Mouse (Mus musculus): ENCODE data around the gene Nat14. TPM values are rescaled to one million over a fixed set of nuclear protein-coding genes. Genes with fewer than 3 reads are reported as not detected.
"Not testable (repeated sequence)": the region's sequence is repeated elsewhere in the genome, so short reads cannot be mapped to it uniquely, and the experiment has no call there.

Nat14 gene
- 4.4 and 5.1 TPM in 2 replicates for polyA plus RNA-seq (2014; fragmentation: Nextera tagmentation; extraction: Ambion mirVana)

DNA sequence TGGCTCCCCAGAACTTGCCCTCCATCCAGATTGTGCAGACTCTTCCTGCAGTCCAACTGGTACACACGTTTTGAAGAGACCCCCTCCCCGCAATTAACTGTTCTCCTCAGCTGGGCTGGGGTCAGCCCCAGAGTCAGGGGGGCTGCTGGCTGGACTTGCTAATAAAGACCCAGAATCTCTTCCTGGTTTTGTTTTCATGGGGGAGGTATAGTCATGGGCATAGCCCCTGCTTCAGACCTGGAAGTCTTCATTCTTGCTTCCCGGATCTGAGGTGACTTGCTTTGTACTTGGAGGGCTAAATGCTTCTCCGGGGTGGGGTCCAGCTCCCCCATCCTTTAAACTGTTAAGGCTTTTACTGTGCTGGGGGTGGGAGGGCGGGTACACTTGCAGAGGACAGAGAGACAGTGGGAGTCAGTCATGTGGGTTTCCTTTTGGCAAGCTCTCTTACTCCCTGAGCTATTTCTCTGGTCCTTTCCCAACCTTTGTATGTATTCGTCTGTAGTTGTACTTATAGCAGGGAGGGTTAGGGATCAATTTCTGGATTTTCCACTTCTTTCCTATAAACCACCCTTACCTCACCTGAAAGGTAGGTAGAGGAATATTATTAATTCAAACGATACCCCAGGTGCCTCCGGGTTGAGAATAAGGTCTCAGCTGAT lies at the start of gene Nat14:
Gene Nat14, plus strand, starts transcription at position 205 of the 659 bp plus-strand sequence.
- peaks cover 40 to 54% of the 10 kb centered on the region in 2 experiments for H3K4me1 ChIP-seq (ENCODE audit: control insufficient read depth in 2 of 2, insufficient read depth in 2 of 2, low read length in 2 of 2)

DNA sequence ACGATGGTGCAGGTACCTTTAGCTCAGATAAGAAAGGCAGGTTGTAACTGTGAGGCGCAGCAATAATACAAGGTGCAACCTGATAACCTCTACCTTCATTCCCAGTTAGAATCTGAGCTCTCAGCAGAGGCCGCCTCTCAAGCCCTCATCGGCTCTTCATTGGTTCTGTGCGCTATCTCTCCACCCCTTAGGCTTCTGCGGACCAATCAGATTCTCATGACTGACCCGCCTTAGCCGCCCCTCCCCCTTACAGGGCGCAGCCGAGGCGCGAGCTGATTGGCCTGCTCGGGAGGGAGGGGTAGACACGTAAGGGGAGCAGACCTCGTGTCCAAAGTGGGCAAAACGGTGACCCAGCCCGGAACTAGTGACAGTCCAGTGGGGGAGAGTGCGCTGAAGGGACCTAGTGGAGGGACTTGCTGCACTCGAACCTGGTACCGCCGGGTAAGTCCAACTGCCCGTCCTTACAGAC lies 45.0 kb upstream of the Nat14 start, which contains the start of gene Isoc2a:
Gene Isoc2a, plus strand, starts transcription at position 401 of the 469 bp plus-strand sequence.
- peak; percentile 100 for ATAC-seq (ENCODE audit: insufficient number of reproducible peaks, insufficient read depth, low FRiP score, low read depth)
- Histone ChIP-seq H3K9ac (ENCODE audit: low read length) (peak within 1 kb of the TSS; percentile 78), H3K4me1 (ENCODE audit: control insufficient read depth in 2 of 2, insufficient read depth in 2 of 2, low read length in 2 of 2) (peaks cover 7 to 14% of the 10 kb centered on the region in 2 experiments), H3K27ac (replicated peaks in 1 of 2; ENCODE audit: control insufficient read depth in 1 of 2, insufficient read depth in 1 of 2, low read depth in 2 of 2, low read length in 2 of 2) (peak within 1 kb of the TSS; percentile 40 to 61; a peak in 1 of 4 replicates), H3K4me2 (ENCODE audit: low read length) (peak within 1 kb of the TSS; percentile 96), H3K27me3 (ENCODE audit: control insufficient read depth, insufficient read depth, low read length) (no peaks in the 10 kb centered on the region), H3K36me3 (ENCODE audit: control insufficient read depth, insufficient read depth, low read length) (no peaks in the 10 kb centered on the region), H3K9me3 (ENCODE audit: control insufficient read depth, low read length) (no peaks in the 10 kb centered on the region), H3K4me3 (ENCODE audit: control insufficient read depth in 1 of 2, insufficient read depth in 1 of 2, low read depth in 1 of 2, low read length in 2 of 2) (peak within 1 kb of the TSS; percentile 56 to 62)
- under 1% methylated on average over 22 of the region's 22 CpGs for WGBS

More for the DNA sequence above, at the start of gene Nat14:
- Histone ChIP-seq H3K9me3 (ENCODE audit: control insufficient read depth, low read length) (no peaks in the 10 kb centered on the region), H3K4me2 (ENCODE audit: low read length) (peak within 1 kb of the TSS; percentile 82), H3K27me3 (ENCODE audit: control insufficient read depth, insufficient read depth, low read length) (peaks cover 1% of the 10 kb centered on the region; the same call in 1 of the 2 replicates), H3K36me3 (ENCODE audit: control insufficient read depth, insufficient read depth, low read length) (peaks cover 40% of the 10 kb centered on the region), H3K4me3 (ENCODE audit: control insufficient read depth in 1 of 2, insufficient read depth in 1 of 2, low read depth in 1 of 2, low read length in 2 of 2) (peak within 1 kb of the TSS; percentile 32 to 41), H3K9ac (ENCODE audit: low read length) (peak within 1 kb of the TSS; percentile 64), H3K27ac (replicated peaks in 1 of 2; ENCODE audit: control insufficient read depth in 1 of 2, insufficient read depth in 1 of 2, low read depth in 2 of 2, low read length in 2 of 2) (peak within 1 kb of the TSS; percentile 60 to 74)
- WGBS = 32% methylated on average over 8 of the region's 8 CpGs
- no peak for ATAC-seq (ENCODE audit: insufficient number of reproducible peaks, insufficient read depth, low FRiP score, low read depth)

- peak overlapping the region; percentile 56 to 62 for H3K4me3 ChIP-seq (ENCODE audit: control insufficient read depth in 1 of 2, insufficient read depth in 1 of 2, low read depth in 1 of 2, low read length in 2 of 2)
- ATAC-seq (ENCODE audit: insufficient number of reproducible peaks, insufficient read depth, low FRiP score, low read depth) = peak; percentile 9; the same call in 1 of the 2 replicates
- peak overlapping the region; percentile 96 for H3K4me2 ChIP-seq (ENCODE audit: low read length)
- no peaks in the 10 kb centered on the region for H3K9me3 ChIP-seq (ENCODE audit: control insufficient read depth, low read length)
- H3K27me3 ChIP-seq (ENCODE audit: control insufficient read depth, insufficient read depth, low read length) = no peaks in the 10 kb centered on the region
- WGBS = 9% methylated on average over 10 of the region's 11 CpGs
- H3K9ac ChIP-seq (ENCODE audit: low read length) = peak overlapping the region; percentile 78
- H3K4me1 ChIP-seq (ENCODE audit: control insufficient read depth in 2 of 2, insufficient read depth in 2 of 2, low read length in 2 of 2) = peaks cover 7 to 14% of the 10 kb centered on the region in 2 experiments
- no peaks in the 10 kb centered on the region for H3K36me3 ChIP-seq (ENCODE audit: control insufficient read depth, insufficient read depth, low read length)
- peak overlapping the region; percentile 40 to 61; a peak in 1 of 4 replicates for H3K27ac ChIP-seq (replicated peaks in 1 of 2; ENCODE audit: control insufficient read depth in 1 of 2, insufficient read depth in 1 of 2, low read depth in 2 of 2, low read length in 2 of 2)
Observed at GRCm38 (mm10) chr7:4877226-4877625, 44.6 kb upstream of the Nat14 start.

- peak overlapping the region; percentile 96; the same call in 1 of the 2 replicates for H3K4me2 ChIP-seq (ENCODE audit: low read length)
- ATAC-seq (ENCODE audit: insufficient number of reproducible peaks, insufficient read depth, low FRiP score, low read depth) = no peak
- H3K9me3 ChIP-seq (ENCODE audit: control insufficient read depth, low read length) = no peaks in the 10 kb centered on the region
- H3K36me3 ChIP-seq (ENCODE audit: control insufficient read depth, insufficient read depth, low read length) = no peaks in the 10 kb centered on the region
- H3K9ac ChIP-seq (ENCODE audit: low read length) = 0 out of 2 replicates have a peak overlapping the region, but pooled peaks have one; percentile 78
- H3K27me3 ChIP-seq (ENCODE audit: control insufficient read depth, insufficient read depth, low read length) = no peaks in the 10 kb centered on the region
- no peak overlapping the region for H3K27ac ChIP-seq (replicated peaks in 1 of 2; ENCODE audit: control insufficient read depth in 1 of 2, insufficient read depth in 1 of 2, low read depth in 2 of 2, low read length in 2 of 2)
- no peak overlapping the region for H3K4me3 ChIP-seq (ENCODE audit: control insufficient read depth in 1 of 2, insufficient read depth in 1 of 2, low read depth in 1 of 2, low read length in 2 of 2)
- peaks cover 7 to 14% of the 10 kb centered on the region in 2 experiments for H3K4me1 ChIP-seq (ENCODE audit: control insufficient read depth in 2 of 2, insufficient read depth in 2 of 2, low read length in 2 of 2)
Observed at GRCm38 (mm10) chr7:4878186-4878585, 43.6 kb upstream of the Nat14 start.

GRCm38 (mm10) chr7:4879036-4879435 lies 42.8 kb upstream of the Nat14 start:
- WGBS = 79% methylated on average over 1 of the region's 1 CpGs
- not testable (repeated sequence) for H3K4me2 ChIP-seq (ENCODE audit: low read length); H3K4me3 ChIP-seq (ENCODE audit: control insufficient read depth in 1 of 2, insufficient read depth in 1 of 2, low read depth in 1 of 2, low read length in 2 of 2); H3K9me3 ChIP-seq (ENCODE audit: control insufficient read depth, low read length); ATAC-seq (ENCODE audit: insufficient number of reproducible peaks, insufficient read depth, low FRiP score, low read depth); H3K9ac ChIP-seq (ENCODE audit: low read length); H3K27ac ChIP-seq (replicated peaks in 1 of 2; ENCODE audit: control insufficient read depth in 1 of 2, insufficient read depth in 1 of 2, low read depth in 2 of 2, low read length in 2 of 2); H3K27me3 ChIP-seq (ENCODE audit: control insufficient read depth, insufficient read depth, low read length); H3K36me3 ChIP-seq (ENCODE audit: control insufficient read depth, insufficient read depth, low read length)
- H3K4me1 ChIP-seq (ENCODE audit: control insufficient read depth in 2 of 2, insufficient read depth in 2 of 2, low read length in 2 of 2) = peaks cover 7 to 14% of the 10 kb centered on the region in 2 experiments

DNA sequence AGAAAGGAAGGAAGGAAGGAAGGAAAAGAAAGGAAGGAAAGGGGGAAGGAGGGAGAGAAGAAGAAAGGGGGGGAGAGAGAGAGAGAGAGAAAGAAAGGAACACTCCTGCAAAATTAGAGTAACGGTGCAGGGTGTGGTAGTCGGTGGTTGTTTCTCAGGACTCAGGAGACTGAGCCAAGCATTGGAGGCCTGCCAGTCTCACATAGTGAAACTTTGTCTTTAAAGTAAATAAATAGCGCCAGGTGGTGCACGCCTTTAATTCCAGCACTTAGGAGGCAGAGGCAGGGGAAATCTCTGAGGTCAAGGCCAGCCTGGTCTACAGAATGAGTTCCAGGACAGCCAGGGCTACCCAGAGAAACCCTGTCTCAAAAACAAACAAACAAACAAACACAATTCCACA lies 35.1 kb upstream of the Nat14 start:
- H3K27me3 ChIP-seq (ENCODE audit: control insufficient read depth, insufficient read depth, low read length) = no peaks in the 10 kb centered on the region
- no peak overlapping the region for H3K9ac ChIP-seq (ENCODE audit: low read length)
- no peak overlapping the region for H3K27ac ChIP-seq (replicated peaks in 1 of 2; ENCODE audit: control insufficient read depth in 1 of 2, insufficient read depth in 1 of 2, low read depth in 2 of 2, low read length in 2 of 2)
- H3K36me3 ChIP-seq (ENCODE audit: control insufficient read depth, insufficient read depth, low read length) = no peaks in the 10 kb centered on the region
- no peaks in the 10 kb centered on the region for H3K4me1 ChIP-seq (ENCODE audit: control insufficient read depth in 2 of 2, insufficient read depth in 2 of 2, low read length in 2 of 2)
- no peak overlapping the region for H3K4me3 ChIP-seq (ENCODE audit: control insufficient read depth in 1 of 2, insufficient read depth in 1 of 2, low read depth in 1 of 2, low read length in 2 of 2)
- WGBS = 65% methylated on average over 4 of the region's 4 CpGs
- ATAC-seq (ENCODE audit: insufficient number of reproducible peaks, insufficient read depth, low FRiP score, low read depth) = no peak
- H3K9me3 ChIP-seq (ENCODE audit: control insufficient read depth, low read length) = no peaks in the 10 kb centered on the region
- H3K4me2 ChIP-seq (ENCODE audit: low read length) = no peak overlapping the region

- Histone ChIP-seq H3K4me1 (ENCODE audit: control insufficient read depth in 2 of 2, insufficient read depth in 2 of 2, low read length in 2 of 2) (peaks cover 3 to 9% of the 10 kb centered on the region in 2 experiments; a peak in 3 of 4 replicates), H3K4me3 (ENCODE audit: control insufficient read depth in 1 of 2, insufficient read depth in 1 of 2, low read depth in 1 of 2, low read length in 2 of 2) (no peak overlapping the region), H3K36me3 (ENCODE audit: control insufficient read depth, insufficient read depth, low read length) (0 out of 2 replicates have a peak, but pooled peaks cover 10% of the 10 kb centered on the region), H3K27me3 (ENCODE audit: control insufficient read depth, insufficient read depth, low read length) (no peaks in the 10 kb centered on the region), H3K9ac (ENCODE audit: low read length) (no peak overlapping the region), H3K4me2 (ENCODE audit: low read length) (no peak overlapping the region), H3K27ac (replicated peaks in 1 of 2; ENCODE audit: control insufficient read depth in 1 of 2, insufficient read depth in 1 of 2, low read depth in 2 of 2, low read length in 2 of 2) (no peak overlapping the region), H3K9me3 (ENCODE audit: control insufficient read depth, low read length) (no peaks in the 10 kb centered on the region)
- 65% methylated on average over 11 of the region's 11 CpGs for WGBS
- no peak for ATAC-seq (ENCODE audit: insufficient number of reproducible peaks, insufficient read depth, low FRiP score, low read depth)
Observed at GRCm38 (mm10) chr7:4895186-4895585, 26.6 kb upstream of the Nat14 start.

Measured in heart, embryonic 14.5 days (tissue).